Mouse (Mus musculus) MEL (cell line): ENCODE measurements around the gene Tgm1.

ENCODE experiments used
- CTCF ChIP-seq, 3 experiments: IDR thresholded peaks in 2 of 3; conservative IDR thresholded peaks in 1 of 3; 2 replicates each; pipeline ENCODE4 v1.5.1; 2011 to 2012; ENCODE audit warnings: low read length in 3 of 3, low read depth in 2 of 3, mild to moderate bottlenecking in 2 of 3, improper control_type of control experiment in 1 of 3, inconsistent platforms in 1 of 3, mixed read lengths in 1 of 3, moderate library complexity in 1 of 3; ENCODE audit not compliant: control insufficient read depth in 1 of 3, insufficient read depth in 1 of 3, poor library complexity in 1 of 3, severe bottlenecking in 1 of 3
- ELF1 ChIP-seq: IDR thresholded peaks from 2 replicates; pipeline ENCODE4 v1.6.1; 2014; ENCODE audit warnings: low read depth, mild to moderate bottlenecking, inconsistent platforms, low read length, improper control_type of control experiment, moderate library complexity
- EP300 ChIP-seq, 2 experiments: IDR thresholded peaks; 2 replicates each; pipeline ENCODE4 v1.6.1; 2011; ENCODE audit warnings: improper control_type of control experiment in 2 of 2, low read length in 2 of 2, low read depth in 1 of 2, mild to moderate bottlenecking in 1 of 2
- ETS1 ChIP-seq: IDR thresholded peaks from 2 replicates; pipeline ENCODE4 v1.6.1; 2012; ENCODE audit warnings: low read depth, mild to moderate bottlenecking, inconsistent platforms, low read length, improper control_type of control experiment, moderate library complexity
- GABPA ChIP-seq: IDR thresholded peaks from 2 replicates; pipeline ENCODE4 v1.6.1; 2012; ENCODE audit warnings: low read depth, mild to moderate bottlenecking, inconsistent platforms, low read length, improper control_type of control experiment, moderate library complexity
- JUND ChIP-seq: IDR thresholded peaks from 2 replicates; pipeline ENCODE4 v1.6.1; 2011; ENCODE audit warnings: low read depth, mild to moderate bottlenecking, improper control_type of control experiment, low read length
- MYC ChIP-seq: IDR thresholded peaks from 2 replicates; pipeline ENCODE4 v1.6.1; 2011; ENCODE audit warnings: low read depth, mild to moderate bottlenecking, low read length, improper control_type of control experiment, moderate library complexity
- POLR2A ChIP-seq, 2 experiments: IDR thresholded peaks; 2 replicates each; pipeline ENCODE4 v1.6.1; 2011 to 2012; ENCODE audit warnings: low read length in 2 of 2, mild to moderate bottlenecking in 2 of 2, control low read depth in 1 of 2, improper control_type of control experiment in 1 of 2, low read depth in 1 of 2, moderate library complexity in 1 of 2; ENCODE audit not compliant: control insufficient read depth in 1 of 2, insufficient read depth in 1 of 2, poor library complexity in 1 of 2
- POLR2AphosphoS2 ChIP-seq: IDR thresholded peaks from 2 replicates; pipeline ENCODE4 v1.6.1; 2011; ENCODE audit warnings: low read length, improper control_type of control experiment
- RCOR1 ChIP-seq: IDR thresholded peaks from 2 replicates; pipeline ENCODE4 v1.6.1; 2012; ENCODE audit warnings: low read depth, mild to moderate bottlenecking, inconsistent platforms, low read length, improper control_type of control experiment
- USF1 ChIP-seq: IDR thresholded peaks from 2 replicates; pipeline ENCODE4 v1.6.1; 2014; ENCODE audit warnings: low read depth, mild to moderate bottlenecking, inconsistent platforms, low read length, improper control_type of control experiment, moderate library complexity
- ZKSCAN1 ChIP-seq: IDR thresholded peaks from 2 replicates; pipeline ENCODE4 v1.6.1; 2012; ENCODE audit warnings: low read depth, mild to moderate bottlenecking, inconsistent platforms, low read length, improper control_type of control experiment, moderate library complexity
- ZNF384 ChIP-seq: IDR thresholded peaks from 2 replicates; pipeline ENCODE4 v1.6.1; 2012; ENCODE audit warnings: low read depth, mild to moderate bottlenecking, inconsistent platforms, low read length, improper control_type of control experiment

- no peak for TF ChIP-seq CTCF (IDR thresholded peaks at IDR 0.05 in 2 of 3, conservative IDR thresholded peaks at IDR 0.05 in 1 of 3; ENCODE audit: control insufficient read depth in 1 of 3, insufficient read depth in 1 of 3, low read depth in 2 of 3, low read length in 3 of 3, poor library complexity in 1 of 3, severe bottlenecking in 1 of 3)
- TF ChIP-seq JUND: no peak
- TF ChIP-seq POLR2AphosphoS2: no peak
- TF ChIP-seq MYC: no peak
- no peak for TF ChIP-seq RCOR1
- no peak for TF ChIP-seq POLR2A (IDR thresholded peaks at IDR 0.05; ENCODE audit: control insufficient read depth in 1 of 2, insufficient read depth in 1 of 2, low read depth in 1 of 2, low read length in 2 of 2, poor library complexity in 1 of 2)
- TF ChIP-seq ELF1: no peak
- TF ChIP-seq ETS1: no peak
- no peak for TF ChIP-seq ZKSCAN1
- TF ChIP-seq ZNF384: no peak
- TF ChIP-seq GABPA: no peak
- TF ChIP-seq EP300 (IDR thresholded peaks at IDR 0.05; ENCODE audit: low read depth in 1 of 2, low read length in 2 of 2): no peak
- no peak for TF ChIP-seq USF1
Measured at GRCm38 (mm10) chr14:55709509-55709908, 4.2 kb downstream of the Tgm1 start.
